Mouse (Mus musculus): ENCODE results near the gene Hist1h4c.
A peak's percentile ranks its signal among the peaks of the same experiment; 100 is the strongest.

The Hist1h4c gene

GRCm38 (mm10) chr13:23695514-23695913, 2.7 kb downstream of the Hist1h4c start, which contains the start of gene Hist1h1t:
TSS of gene Hist1h1t (plus strand) at chr13:23695814.
- no peak for DNase-seq (ENCODE audit: low spot score)

- DNase-seq (ENCODE audit: low spot score): no peak
Measured at GRCm38 (mm10) chr13:23694956-23695355, 3.3 kb downstream of the Hist1h4c start.

DNA sequence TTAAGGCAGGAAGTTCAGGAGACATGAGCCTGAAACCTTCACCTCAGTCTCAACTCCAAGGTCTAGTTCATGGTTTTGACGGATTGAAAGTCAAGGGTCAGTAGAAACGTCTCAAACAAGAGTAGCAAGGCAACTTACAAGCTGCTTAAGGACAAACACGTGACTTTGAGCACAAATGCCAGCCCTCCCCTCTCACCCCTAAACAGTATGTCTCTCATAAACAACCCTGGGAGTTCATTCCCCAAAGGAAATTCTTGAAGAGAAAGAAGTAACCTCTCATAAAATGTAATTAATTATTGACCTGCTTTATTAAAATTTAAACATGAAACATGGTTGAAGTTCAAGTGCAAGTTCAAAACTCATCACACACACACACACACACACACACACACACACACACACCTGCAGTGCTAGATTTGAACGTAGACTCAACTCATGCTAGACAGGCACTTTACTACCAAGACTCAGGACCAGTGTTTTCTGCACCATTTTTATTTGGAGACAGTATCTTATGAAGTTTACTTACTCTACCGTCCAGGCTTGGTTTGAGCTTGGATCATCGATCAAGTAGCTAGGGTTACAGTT, 4.3 kb downstream of the Hist1h4c start:
- DNase-seq (ENCODE audit: low spot score): no peak

DNA sequence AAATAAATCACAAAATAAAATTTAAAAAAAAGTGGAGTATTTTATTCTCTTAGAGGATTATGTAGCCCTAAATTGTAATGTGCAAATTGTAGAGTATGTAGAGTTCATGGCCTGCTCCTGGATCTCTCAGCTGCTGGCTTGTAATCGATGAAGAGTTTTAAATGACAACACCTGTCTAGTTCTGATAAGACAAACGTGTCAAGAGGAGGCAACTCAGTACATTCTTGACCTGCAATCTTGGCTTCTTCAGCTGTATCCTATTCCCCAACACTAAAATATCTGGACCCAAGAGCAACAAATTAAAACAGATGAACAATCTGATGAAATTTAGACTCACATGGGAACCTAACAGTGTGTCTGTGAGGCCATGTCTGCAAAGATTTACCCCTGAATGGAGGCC, 8.8 kb downstream of the Hist1h4c start:
- DNase-seq (ENCODE audit: low spot score): no peak

DNA sequence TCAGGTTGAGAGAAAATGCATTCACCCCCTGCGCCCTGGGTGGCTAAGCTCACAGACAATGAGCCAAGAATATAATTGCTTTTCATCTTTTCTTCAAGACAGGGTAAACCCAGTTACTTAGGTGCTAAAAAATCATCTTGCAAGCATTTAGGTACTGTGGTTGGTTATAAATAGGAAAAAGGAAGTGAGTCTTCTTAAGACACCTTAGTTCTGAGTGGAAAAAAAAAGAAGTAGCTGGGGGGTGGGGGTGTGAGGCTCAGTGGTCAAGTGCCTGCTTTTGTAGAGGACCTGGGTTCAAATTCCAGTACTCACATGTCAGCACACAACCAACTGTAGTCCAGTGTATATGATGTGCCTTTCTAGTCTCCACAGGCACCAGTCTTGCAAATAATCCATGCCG, 9.3 kb downstream of the Hist1h4c start:
- no peak for DNase-seq (ENCODE audit: low spot score)

- DNase-seq (ENCODE audit: low spot score): no peak
Measured at GRCm38 (mm10) chr13:23687907-23688306, 10.3 kb downstream of the Hist1h4c start.

- no peak for DNase-seq (ENCODE audit: low spot score)
Measured at GRCm38 (mm10) chr13:23687181-23687580, 11.1 kb downstream of the Hist1h4c start.

- DNase-seq (ENCODE audit: low spot score): no peak
Measured at GRCm38 (mm10) chr13:23685966-23686365, 12.3 kb downstream of the Hist1h4c start.

- peak; percentile 37 for DNase-seq (ENCODE audit: low spot score)
Measured at GRCm38 (mm10) chr13:23685121-23685861, 13.0 kb downstream of the Hist1h4c start.

DNA sequence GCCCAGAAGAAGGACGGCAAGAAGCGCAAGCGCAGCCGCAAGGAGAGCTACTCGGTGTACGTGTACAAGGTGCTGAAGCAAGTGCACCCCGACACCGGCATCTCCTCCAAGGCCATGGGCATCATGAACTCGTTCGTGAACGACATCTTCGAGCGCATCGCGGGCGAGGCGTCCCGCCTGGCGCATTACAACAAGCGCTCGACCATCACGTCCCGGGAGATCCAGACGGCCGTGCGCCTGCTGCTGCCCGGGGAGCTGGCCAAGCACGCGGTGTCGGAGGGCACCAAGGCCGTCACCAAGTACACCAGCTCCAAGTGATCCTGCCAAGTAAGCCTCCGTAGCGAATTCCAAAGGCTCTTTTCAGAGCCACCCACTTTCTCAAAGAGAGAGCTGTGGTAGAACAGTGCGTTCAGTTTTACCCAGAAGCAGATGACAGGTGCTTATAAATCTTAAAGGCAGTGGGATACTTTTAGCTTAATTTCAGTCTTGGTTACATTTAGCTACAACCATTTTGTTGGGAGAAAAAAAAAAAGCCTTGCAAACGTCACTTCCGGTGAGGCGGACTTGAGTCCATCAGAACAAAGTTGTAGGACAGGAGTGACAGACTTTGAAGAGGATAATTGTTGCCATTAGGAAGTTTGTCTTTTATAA, 13.8 kb downstream of the Hist1h4c start:
- peak; percentile 67 for DNase-seq (ENCODE audit: low spot score)

DNA sequence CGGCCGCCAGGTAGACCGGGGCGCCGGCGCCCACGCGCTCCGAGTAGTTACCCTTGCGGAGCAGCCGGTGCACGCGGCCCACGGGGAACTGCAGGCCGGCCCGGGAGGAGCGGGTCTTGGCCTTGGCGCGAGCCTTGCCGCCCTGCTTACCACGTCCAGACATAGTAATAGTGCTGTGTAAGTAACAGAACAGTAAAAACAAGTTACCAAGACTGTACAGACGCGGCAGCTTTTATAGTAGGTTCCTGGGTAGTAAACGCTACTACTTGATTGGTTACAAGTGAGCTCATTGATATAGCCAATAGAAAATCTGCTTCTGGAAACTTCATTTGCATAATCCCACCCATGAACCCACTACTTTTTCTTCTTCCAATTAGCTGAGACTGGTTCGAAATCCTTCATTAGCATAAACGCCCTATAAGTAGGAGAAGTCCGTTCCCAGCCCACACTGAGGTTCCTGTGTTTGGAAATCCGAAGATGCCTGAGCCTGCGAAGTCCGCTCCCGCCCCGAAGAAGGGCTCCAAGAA, 14.4 kb downstream of the Hist1h4c start, which contains the start of the genes Hist1h2ac and Hist1h2bc:
Gene Hist1h2ac (minus strand): TSS at position 194 of the 527 bp plus-strand sequence.
Gene Hist1h2bc (plus strand): TSS at position 445 of the 527 bp plus-strand sequence.
- peak; percentile 85 for DNase-seq (ENCODE audit: low spot score)

DNA sequence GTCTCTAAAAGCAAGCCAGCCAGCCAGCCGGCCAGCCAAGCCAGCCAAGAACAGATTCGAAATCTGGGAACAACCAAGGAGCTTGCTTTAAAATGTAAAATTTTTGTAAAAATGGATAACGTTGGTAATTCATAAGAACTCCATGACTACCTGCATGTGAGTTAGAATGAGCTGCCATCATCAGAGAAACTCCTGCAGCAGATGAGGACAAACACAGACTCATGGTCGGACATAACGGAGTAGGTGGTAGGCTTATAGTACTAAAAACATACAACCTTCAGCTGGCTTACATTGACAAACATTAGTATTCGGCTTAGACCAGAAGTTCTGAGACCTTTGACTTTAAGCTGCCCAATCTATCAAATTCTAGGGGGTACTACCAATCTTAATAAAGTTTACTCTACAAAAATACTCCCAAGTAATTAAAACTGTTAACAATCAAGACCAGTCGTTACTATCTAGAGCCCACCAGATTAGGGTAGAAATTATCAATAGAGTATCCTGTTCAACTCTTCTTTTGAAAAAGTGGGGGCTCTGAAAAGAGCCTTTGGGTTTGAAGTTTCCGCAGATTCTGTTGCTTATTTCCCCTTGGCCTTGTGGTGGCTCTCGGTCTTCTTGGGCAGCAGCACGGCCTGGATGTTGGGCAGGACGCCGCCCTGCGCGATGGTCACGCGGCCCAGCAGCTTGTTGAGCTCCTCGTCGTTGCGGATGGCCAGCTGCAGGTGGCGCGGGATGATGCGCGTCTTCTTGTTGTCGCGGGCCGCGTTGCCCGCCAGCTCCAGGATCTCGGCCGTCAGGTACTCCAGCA, 15.1 kb downstream of the Hist1h4c start:
- DNase-seq (ENCODE audit: low spot score): peak; percentile 18

DNA sequence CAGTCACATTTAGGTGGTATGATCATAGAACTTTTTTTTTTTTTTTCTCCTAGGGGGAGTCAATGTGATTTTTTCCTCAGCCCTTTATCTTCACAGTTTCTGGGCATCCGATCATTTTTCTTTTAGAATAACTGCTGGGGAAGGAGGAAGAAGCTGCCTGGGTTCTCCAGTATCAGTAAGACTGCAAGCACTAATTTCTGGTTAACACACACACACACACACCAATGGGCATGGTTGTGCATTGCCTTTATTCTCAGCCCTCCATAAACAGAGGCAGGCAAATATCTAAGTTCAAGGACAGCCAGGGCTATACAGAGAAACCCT, 15.7 kb downstream of the Hist1h4c start:
- no peak for DNase-seq (ENCODE audit: low spot score)

GRCm38 (mm10) chr13:23681990-23682582, 16.2 kb downstream of the Hist1h4c start:
- DNase-seq (ENCODE audit: low spot score): no peak

GRCm38 (mm10) chr13:23662536-23662935, 35.7 kb downstream of the Hist1h4c start:
- DNase-seq (ENCODE audit: low spot score): no peak

DNA sequence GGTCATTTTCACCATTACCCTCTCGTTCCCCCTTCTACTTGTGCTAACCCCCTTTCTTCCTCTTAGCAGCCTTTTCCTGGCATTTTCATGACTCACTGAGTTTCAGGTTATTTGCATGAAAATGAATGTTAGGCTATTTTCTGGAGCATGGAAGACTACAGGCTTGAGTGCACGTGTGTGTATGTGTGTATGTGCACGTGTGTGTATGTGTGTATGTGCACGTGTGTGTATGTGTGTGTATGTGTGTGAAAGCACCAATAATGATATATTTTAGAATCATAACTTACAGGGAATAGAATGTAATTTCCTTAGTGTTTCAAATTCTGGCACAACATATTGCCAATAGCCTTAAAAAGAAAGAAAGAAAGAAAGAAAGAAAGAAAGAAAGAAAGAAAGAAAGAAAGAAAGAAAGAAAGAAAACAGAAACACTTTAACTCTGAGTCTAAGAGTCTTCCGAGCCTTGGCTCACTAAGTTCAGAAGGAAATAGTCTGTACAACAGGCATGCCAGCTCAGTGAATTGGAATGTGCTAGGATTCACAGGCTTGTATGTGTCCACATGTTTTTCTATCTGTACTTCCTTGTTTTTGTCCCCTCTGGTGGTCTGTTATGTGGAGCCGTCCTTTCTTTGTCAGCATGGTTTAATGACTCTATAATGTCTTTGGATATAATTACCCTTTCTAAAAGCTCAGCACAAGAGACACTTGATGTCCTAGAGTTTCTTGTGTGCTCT, 38.5 kb downstream of the Hist1h4c start:
- no peak for DNase-seq (ENCODE audit: low spot score)
